Mouse (Mus musculus) intestine, embryonic 14.5 days (tissue): ENCODE data around the gene Rnaseh1. TPM values are rescaled to one million over a fixed set of nuclear protein-coding genes. Genes with fewer than 3 reads are reported as not detected.

Experiments used
- ATAC-seq: fragments of 200-750 bp; cut with Nextera tagmentation; replicated peaks from 2 replicates; pipeline ENCODE4 v1.8.0; 2017; ENCODE audit warnings: low read depth, moderate number of reproducible peaks, moderate TSS enrichment, moderate library complexity; ENCODE audit not compliant: low FRiP score, low TSS enrichment
- DNase-seq: peaks from one replicate; pipeline ENCODE4 v3.0.0-alpha.2; 2018; ENCODE audit warnings: low spot score
- H3K27ac ChIP-seq: fragments of 300-500 bp; sonication (generic); 2 replicates; pipeline ENCODE4 v1.5.1; 2014; ENCODE audit warnings: low read depth, mild to moderate bottlenecking, control low read depth
- H3K27me3 ChIP-seq: fragments of 300-500 bp; sonication (generic); replicated peaks from 2 replicates; pipeline ENCODE4 v1.6.1; 2014; ENCODE audit warnings: low read length, control low read depth; ENCODE audit not compliant: control insufficient read depth, insufficient read depth
- H3K36me3 ChIP-seq: fragments of 300-500 bp; sonication (generic); 2 replicates; pipeline ENCODE4 v1.6.1; 2014; ENCODE audit warnings: low read length, control low read depth; ENCODE audit not compliant: control insufficient read depth, insufficient read depth
- H3K4me1 ChIP-seq: fragments of 300-500 bp; sonication (generic); replicated peaks from 2 replicates; pipeline ENCODE4 v1.6.1; 2014; ENCODE audit warnings: low read length, control low read depth, mixed read lengths; ENCODE audit not compliant: control insufficient read depth, insufficient read depth
- H3K4me2 ChIP-seq: fragments of 300-500 bp; sonication (generic); 2 replicates; pipeline ENCODE4 v1.6.1; 2014; ENCODE audit warnings: low read length
- H3K4me3 ChIP-seq: fragments of 300-500 bp; sonication (generic); 2 replicates; pipeline ENCODE4 v1.5.1; 2014; ENCODE audit warnings: low read depth, low read length, control low read depth, mixed read lengths
- H3K9ac ChIP-seq: fragments of 300-500 bp; sonication (generic); 2 replicates; pipeline ENCODE4 v1.6.1; 2014; ENCODE audit warnings: mild to moderate bottlenecking, low read length
- H3K9me3 ChIP-seq: fragments of 300-500 bp; sonication (generic); 2 replicates; pipeline ENCODE4 v1.6.1; 2016; ENCODE audit warnings: low read length, control low read depth; ENCODE audit not compliant: control insufficient read depth
- WGBS: fragments of 180-500 bp; shearing (Covaris S2); extraction: QIAGEN DNeasy Blood & Tissue Kit; methylation state at CpG from one replicate; pipeline ENCODE4 v1.1.7; 2014; 5-methylcytosine and 5-hydroxymethylcytosine counted together
- polyA plus RNA-seq: library from polyadenylated mRNA; unstranded; fragments of >200 nt; fragmentation: Nextera tagmentation; extraction: Ambion mirVana; gene quantifications from 2 replicates; pipeline ENCODE4 v1.2.1, GENCODE M21; 2014

Rnaseh1 gene
- polyA plus RNA-seq, 1 experiment from 2014 or later: 30.0 TPM

- WGBS: 74% methylated on average over 14 of the region's 14 CpGs
- ATAC-seq (no peak), DNase-seq (no peak)
- Histone ChIP-seq H3K9me3 (no peaks in the 10 kb centered on the region), H3K36me3 (peaks cover 31% of the 10 kb centered on the region), H3K27ac (no peak overlapping the region), H3K4me2 (no peak overlapping the region), H3K4me1 (peaks cover 5% of the 10 kb centered on the region; the same call in 1 of the 2 replicates), H3K9ac (no peak overlapping the region), H3K27me3 (no peaks in the 10 kb centered on the region), H3K4me3 (no peak overlapping the region)
Observed at GRCm38 (mm10) chr12:28697821-28698595, 48.6 kb downstream of the Rnaseh1 start.

- no peak for ATAC-seq
- H3K27me3 ChIP-seq: no peaks in the 10 kb centered on the region
- 70% methylated on average over 5 of the region's 5 CpGs for WGBS
- DNase-seq: no peak
- peaks cover 5% of the 10 kb centered on the region; the same call in 1 of the 2 replicates for H3K4me1 ChIP-seq
- no peak overlapping the region for H3K4me3 ChIP-seq
- no peaks in the 10 kb centered on the region for H3K9me3 ChIP-seq
- no peak overlapping the region for H3K9ac ChIP-seq
- H3K36me3 ChIP-seq: peaks cover 28% of the 10 kb centered on the region
- H3K4me2 ChIP-seq: no peak overlapping the region
- H3K27ac ChIP-seq: no peak overlapping the region
Observed at GRCm38 (mm10) chr12:28699086-28699485, 49.7 kb downstream of the Rnaseh1 start.

- Histone ChIP-seq H3K4me1 (peaks cover 5% of the 10 kb centered on the region; the same call in 1 of the 2 replicates), H3K4me3 (no peak overlapping the region), H3K4me2 (no peak overlapping the region), H3K9me3 (no peaks in the 10 kb centered on the region), H3K36me3 (peaks cover 23% of the 10 kb centered on the region), H3K27me3 (no peaks in the 10 kb centered on the region), H3K9ac (no peak overlapping the region), H3K27ac (no peak overlapping the region)
- ATAC-seq (no peak; the same call in 1 of the 2 replicates), DNase-seq (peak; percentile 87)
- WGBS: 13% methylated on average over 6 of the region's 6 CpGs
Observed at GRCm38 (mm10) chr12:28699656-28700055, 50.3 kb downstream of the Rnaseh1 start.

- Histone ChIP-seq H3K27me3 (no peaks in the 10 kb centered on the region), H3K9me3 (no peaks in the 10 kb centered on the region), H3K9ac (no peak overlapping the region), H3K4me2 (no peak overlapping the region), H3K4me3 (no peak overlapping the region), H3K27ac (peak overlapping the region; percentile 74), H3K36me3 (peaks cover 18% of the 10 kb centered on the region), H3K4me1 (peaks cover 5% of the 10 kb centered on the region; the same call in 1 of the 2 replicates)
- DNase-seq (no peak), ATAC-seq (no peak)
- WGBS: 24% methylated on average over 3 of the region's 3 CpGs
Observed at GRCm38 (mm10) chr12:28700101-28700511, 50.7 kb downstream of the Rnaseh1 start.

- WGBS: 78% methylated on average over 19 of the region's 19 CpGs
- Histone ChIP-seq H3K9me3 (no peaks in the 10 kb centered on the region), H3K4me3 (no peak overlapping the region), H3K27me3 (no peaks in the 10 kb centered on the region), H3K36me3 (peaks cover 17% of the 10 kb centered on the region), H3K9ac (no peak overlapping the region), H3K4me1 (peaks cover 5% of the 10 kb centered on the region; the same call in 1 of the 2 replicates), H3K4me2 (no peak overlapping the region), H3K27ac (no peak overlapping the region)
- ATAC-seq: no peak
- no peak for DNase-seq
Observed at GRCm38 (mm10) chr12:28700561-28701025, 51.2 kb downstream of the Rnaseh1 start.

GRCm38 (mm10) chr12:28701302-28701701 lies 51.9 kb downstream of the Rnaseh1 start:
- 88% methylated on average over 11 of the region's 11 CpGs for WGBS
- Histone ChIP-seq H3K9me3 (no peaks in the 10 kb centered on the region), H3K27ac (no peak overlapping the region), H3K9ac (no peak overlapping the region), H3K27me3 (no peaks in the 10 kb centered on the region), H3K4me1 (peaks cover 5% of the 10 kb centered on the region; the same call in 1 of the 2 replicates), H3K36me3 (peaks cover 10% of the 10 kb centered on the region), H3K4me3 (no peak overlapping the region), H3K4me2 (no peak overlapping the region)
- DNase-seq (no peak), ATAC-seq (no peak)

GRCm38 (mm10) chr12:28704381-28704780 lies 55.0 kb downstream of the Rnaseh1 start:
- Histone ChIP-seq H3K4me1 (peaks cover 5% of the 10 kb centered on the region; the same call in 1 of the 2 replicates), H3K27ac (no peak overlapping the region), H3K9ac (no peak overlapping the region), H3K27me3 (no peaks in the 10 kb centered on the region), H3K4me2 (no peak overlapping the region), H3K9me3 (no peaks in the 10 kb centered on the region), H3K36me3 (peaks cover 9% of the 10 kb centered on the region), H3K4me3 (no peak overlapping the region)
- DNase-seq (no peak), ATAC-seq (no peak)
- 22% methylated on average over 12 of the region's 12 CpGs for WGBS

GRCm38 (mm10) chr12:28705204-28705603 lies 55.8 kb downstream of the Rnaseh1 start:
- Histone ChIP-seq H3K4me3 (no peak overlapping the region), H3K27ac (no peak overlapping the region), H3K9ac (no peak overlapping the region), H3K4me1 (peaks cover 1% of the 10 kb centered on the region; the same call in 1 of the 2 replicates), H3K36me3 (peaks cover 17% of the 10 kb centered on the region), H3K27me3 (no peaks in the 10 kb centered on the region), H3K9me3 (no peaks in the 10 kb centered on the region), H3K4me2 (no peak overlapping the region)
- ATAC-seq (no peak), DNase-seq (no peak)
- WGBS: 87% methylated on average over 6 of the region's 6 CpGs
